Comparison of ENCODE assay signal across 14 mouse cellular contexts in genomic region chr10:116481917-116482316, GRCm38 (mm10). TPM values are rescaled to one million over a fixed set of nuclear protein-coding genes. Genes with fewer than 3 reads are reported as not detected.
"Had no signal": no experiment of that assay in that cellular context is flagged by ENCODE, and none has a peak within 500 bp of the region (broad histone marks: within the 10 kb centered on the region; RNA-seq: fewer than 3 reads in every experiment).

No protein-coding gene starts in this region.

- H3K9me3 ChIP-seq: liver, embryonic 15.5 days; lung, embryonic 15.5 days; midbrain, embryonic 13.5 days; neural tube, embryonic 15.5 days had no signal

- DNase-seq: kidney, adult 9 months; kidney, postnatal 10 days; left cerebral cortex, postnatal 4 days; lung, postnatal 14 days; right cerebral cortex, adult 18-20 months; thymus, adult 2 months; thymus, postnatal 25 days had no signal

- H3K4me1 ChIP-seq: limb, embryonic 13.5 days; lung, embryonic 15.5 days; midbrain, embryonic 13.5 days; neural tube, embryonic 15.5 days had no signal

- ATAC-seq: intestine, embryonic 16.5 days; midbrain, embryonic 13.5 days had no signal

- H3K9ac ChIP-seq: limb, embryonic 13.5 days; liver, embryonic 15.5 days; lung, embryonic 15.5 days; midbrain, embryonic 13.5 days; neural tube, embryonic 15.5 days had no signal

- H3K4me2 ChIP-seq: limb, embryonic 13.5 days; liver, embryonic 15.5 days; lung, embryonic 15.5 days; midbrain, embryonic 13.5 days; neural tube, embryonic 15.5 days had no signal

- H3K27me3 ChIP-seq: limb, embryonic 13.5 days; liver, embryonic 15.5 days; lung, embryonic 15.5 days; midbrain, embryonic 13.5 days; neural tube, embryonic 15.5 days had no signal

- H3K4me3 ChIP-seq: limb, embryonic 13.5 days; liver, embryonic 15.5 days; lung, embryonic 15.5 days; midbrain, embryonic 13.5 days; neural tube, embryonic 15.5 days had no signal

- H3K27ac ChIP-seq: limb, embryonic 13.5 days; liver, embryonic 15.5 days; lung, embryonic 15.5 days; macrophage; midbrain, embryonic 13.5 days; neural tube, embryonic 15.5 days had no signal

RNA-seq across cellular contexts. Expression of gene Kcnmb4, which starts 8.2 kb away (rescaled TPM):
- polyA plus RNA-seq: macrophage had no signal
